Mouse (Mus musculus): Measurements from ENCODE around the gene Fam178b.

GRCm38 (mm10) chr1:36559256-36559655 lies 123.7 kb downstream of the Fam178b start:
- TF ChIP-seq CTCF (IDR thresholded peaks at IDR 0.05; ENCODE audit: low read depth, low read length) (no peak), POLR2A (IDR thresholded peaks at IDR 0.05; ENCODE audit: insufficient read depth, low read length) (no peak), EP300 (IDR thresholded peaks at IDR 0.05; ENCODE audit: insufficient read depth, low read depth, low read length) (no peak)
